Mouse (Mus musculus): ENCODE results near the gene Hmcn1. TPM values are rescaled to one million over a fixed set of nuclear protein-coding genes. Genes with fewer than 3 reads are reported as not detected.

Gene Hmcn1
- polyA plus RNA-seq, 1 experiment from 2014 or later, result 8.1 TPM

GRCm38 (mm10) chr1:150920276-150920675 is 73.0 kb downstream of the Hmcn1 start:
- peak; percentile 69; the same call in 1 of the 2 replicates for ATAC-seq (ENCODE audit: low FRiP score)
- H3K9me3 ChIP-seq, result no peaks in the 10 kb centered on the region
- no peaks in the 10 kb centered on the region for H3K27me3 ChIP-seq
- H3K4me2 ChIP-seq, result no peak overlapping the region
- no peak overlapping the region for H3K4me3 ChIP-seq (replicated peaks)
- H3K36me3 ChIP-seq (replicated peaks), result no peaks in the 10 kb centered on the region
- no peak overlapping the region for H3K9ac ChIP-seq
- WGBS, result 49% methylated on average over 6 of the region's 6 CpGs
- no peaks in the 10 kb centered on the region for H3K4me1 ChIP-seq
- no peak overlapping the region for H3K27ac ChIP-seq

GRCm38 (mm10) chr1:150914936-150915335 is 78.3 kb downstream of the Hmcn1 start:
- no peaks in the 10 kb centered on the region for H3K9me3 ChIP-seq
- 82% methylated on average over 2 of the region's 2 CpGs for WGBS
- H3K4me1 ChIP-seq, result no peaks in the 10 kb centered on the region
- no peaks in the 10 kb centered on the region for H3K36me3 ChIP-seq (replicated peaks)
- no peaks in the 10 kb centered on the region for H3K27me3 ChIP-seq
- no peak overlapping the region for H3K27ac ChIP-seq
- ATAC-seq (ENCODE audit: low FRiP score), result no peak
- H3K4me3 ChIP-seq (replicated peaks), result no peak overlapping the region
- no peak overlapping the region for H3K9ac ChIP-seq
- no peak overlapping the region for H3K4me2 ChIP-seq

- no peak overlapping the region for H3K4me2 ChIP-seq
- no peaks in the 10 kb centered on the region for H3K9me3 ChIP-seq
- no peak overlapping the region for H3K27ac ChIP-seq
- no peaks in the 10 kb centered on the region for H3K27me3 ChIP-seq
- no peak overlapping the region for H3K9ac ChIP-seq
- H3K36me3 ChIP-seq (replicated peaks), result no peaks in the 10 kb centered on the region
- no peaks in the 10 kb centered on the region for H3K4me1 ChIP-seq
- H3K4me3 ChIP-seq (replicated peaks), result no peak overlapping the region
- 83% methylated on average over 5 of the region's 5 CpGs for WGBS
- ATAC-seq (ENCODE audit: low FRiP score), result no peak
Observed at GRCm38 (mm10) chr1:150913586-150914136, 79.6 kb downstream of the Hmcn1 start.

GRCm38 (mm10) chr1:150909642-150910041 is 83.6 kb downstream of the Hmcn1 start:
- Histone ChIP-seq H3K4me3 (replicated peaks) (no peak overlapping the region), H3K36me3 (replicated peaks) (no peaks in the 10 kb centered on the region), H3K9ac (no peak overlapping the region), H3K27ac (no peak overlapping the region), H3K9me3 (no peaks in the 10 kb centered on the region), H3K4me2 (no peak overlapping the region), H3K4me1 (no peaks in the 10 kb centered on the region), H3K27me3 (no peaks in the 10 kb centered on the region)
- ATAC-seq (ENCODE audit: low FRiP score), result no peak
- WGBS, result 85% methylated on average over 2 of the region's 2 CpGs

- no peaks in the 10 kb centered on the region for H3K27me3 ChIP-seq
- H3K4me3 ChIP-seq (replicated peaks), result no peak overlapping the region
- 87% methylated on average over 5 of the region's 5 CpGs for WGBS
Observed at GRCm38 (mm10) chr1:150893677-150894188, 99.5 kb downstream of the Hmcn1 start.

GRCm38 (mm10) chr1:150890017-150890416 is 103.2 kb downstream of the Hmcn1 start:
- no peaks in the 10 kb centered on the region for H3K36me3 ChIP-seq (replicated peaks)
- H3K4me2 ChIP-seq, result no peak overlapping the region
- no peak overlapping the region for H3K9ac ChIP-seq
- no peak for ATAC-seq (ENCODE audit: low FRiP score)
- H3K27ac ChIP-seq, result no peak overlapping the region
- H3K4me1 ChIP-seq, result no peaks in the 10 kb centered on the region
- 62% methylated on average over 4 of the region's 4 CpGs for WGBS
- no peaks in the 10 kb centered on the region for H3K27me3 ChIP-seq
- H3K9me3 ChIP-seq, result no peaks in the 10 kb centered on the region
- no peak overlapping the region for H3K4me3 ChIP-seq (replicated peaks)

More at GRCm38 (mm10) chr1:150893677-150894188, 99.5 kb downstream of the Hmcn1 start:
- no peak for ATAC-seq (ENCODE audit: low FRiP score)
- H3K9ac ChIP-seq, result no peak overlapping the region
- H3K4me1 ChIP-seq, result 0 out of 2 replicates have a peak, but pooled peaks cover 3% of the 10 kb centered on the region
- H3K36me3 ChIP-seq (replicated peaks), result no peaks in the 10 kb centered on the region
- no peaks in the 10 kb centered on the region for H3K9me3 ChIP-seq
- H3K27ac ChIP-seq, result no peak overlapping the region
- H3K4me2 ChIP-seq, result no peak overlapping the region

GRCm38 (mm10) chr1:150886267-150886666 is 107.0 kb downstream of the Hmcn1 start:
- no peaks in the 10 kb centered on the region for H3K9me3 ChIP-seq
- H3K4me3 ChIP-seq (replicated peaks), result no peak overlapping the region
- no peaks in the 10 kb centered on the region for H3K27me3 ChIP-seq
- H3K36me3 ChIP-seq (replicated peaks), result no peaks in the 10 kb centered on the region
- H3K9ac ChIP-seq, result no peak overlapping the region
- no peak for ATAC-seq (ENCODE audit: low FRiP score)
- H3K4me2 ChIP-seq, result no peak overlapping the region
- H3K4me1 ChIP-seq, result no peaks in the 10 kb centered on the region
- 96% methylated on average over 1 of the region's 1 CpGs for WGBS
- no peak overlapping the region for H3K27ac ChIP-seq

GRCm38 (mm10) chr1:150878421-150878820 is 114.8 kb downstream of the Hmcn1 start:
- WGBS, result 85% methylated on average over 7 of the region's 7 CpGs
- no peak for ATAC-seq (ENCODE audit: low FRiP score)
- H3K9me3 ChIP-seq, result no peaks in the 10 kb centered on the region

GRCm38 (mm10) chr1:150877920-150878319 is 115.3 kb downstream of the Hmcn1 start:
- H3K9me3 ChIP-seq, result no peaks in the 10 kb centered on the region
- H3K4me1 ChIP-seq, result no peaks in the 10 kb centered on the region
- H3K9ac ChIP-seq, result no peak overlapping the region
- no peak overlapping the region for H3K4me2 ChIP-seq
- H3K36me3 ChIP-seq (replicated peaks), result no peaks in the 10 kb centered on the region
- no peak overlapping the region for H3K4me3 ChIP-seq (replicated peaks)
- H3K27ac ChIP-seq, result no peak overlapping the region
- no peak for ATAC-seq (ENCODE audit: low FRiP score)
- no peaks in the 10 kb centered on the region for H3K27me3 ChIP-seq
- WGBS, result 44% methylated on average over 4 of the region's 4 CpGs

More at GRCm38 (mm10) chr1:150878421-150878820, 114.8 kb downstream of the Hmcn1 start:
- no peaks in the 10 kb centered on the region for H3K27me3 ChIP-seq
- H3K27ac ChIP-seq, result no peak overlapping the region
- H3K36me3 ChIP-seq (replicated peaks), result no peaks in the 10 kb centered on the region
- H3K4me1 ChIP-seq, result no peaks in the 10 kb centered on the region
- H3K4me3 ChIP-seq (replicated peaks), result no peak overlapping the region
- no peak overlapping the region for H3K4me2 ChIP-seq
- no peak overlapping the region for H3K9ac ChIP-seq

- Histone ChIP-seq H3K4me1 (no peaks in the 10 kb centered on the region), H3K9ac (no peak overlapping the region), H3K36me3 (replicated peaks) (no peaks in the 10 kb centered on the region), H3K4me2 (no peak overlapping the region), H3K4me3 (replicated peaks) (no peak overlapping the region), H3K9me3 (no peaks in the 10 kb centered on the region), H3K27me3 (no peaks in the 10 kb centered on the region), H3K27ac (no peak overlapping the region)
- peak; percentile 65; the same call in 1 of the 2 replicates for ATAC-seq (ENCODE audit: low FRiP score)
- WGBS, result 76% methylated on average over 5 of the region's 5 CpGs
Observed at GRCm38 (mm10) chr1:150874025-150874424, 119.2 kb downstream of the Hmcn1 start.

GRCm38 (mm10) chr1:150873231-150873630 is 120.0 kb downstream of the Hmcn1 start:
- H3K36me3 ChIP-seq (replicated peaks), result no peaks in the 10 kb centered on the region
- H3K27ac ChIP-seq, result no peak overlapping the region
- H3K9me3 ChIP-seq, result no peaks in the 10 kb centered on the region
- whole genome bisulfite sequencing, result 79% methylated on average over 6 of the region's 6 CpGs
- H3K4me2 ChIP-seq, result no peak overlapping the region
- ATAC-seq (ENCODE audit: low FRiP score), result no peak
- no peaks in the 10 kb centered on the region for H3K27me3 ChIP-seq
- no peaks in the 10 kb centered on the region for H3K4me1 ChIP-seq
- no peak overlapping the region for H3K9ac ChIP-seq
- no peak overlapping the region for H3K4me3 ChIP-seq (replicated peaks)

- Histone ChIP-seq H3K27ac (no peak overlapping the region), H3K27me3 (no peaks in the 10 kb centered on the region), H3K4me3 (replicated peaks) (no peak overlapping the region), H3K4me2 (no peak overlapping the region), H3K9ac (no peak overlapping the region), H3K4me1 (no peaks in the 10 kb centered on the region), H3K36me3 (replicated peaks) (no peaks in the 10 kb centered on the region), H3K9me3 (no peaks in the 10 kb centered on the region)
- no peak for ATAC-seq (ENCODE audit: low FRiP score)
- 87% methylated on average over 3 of the region's 3 CpGs for WGBS
Observed at GRCm38 (mm10) chr1:150872105-150872504, 121.1 kb downstream of the Hmcn1 start.

- no peaks in the 10 kb centered on the region for H3K27me3 ChIP-seq
- no peak overlapping the region for H3K27ac ChIP-seq
- no peak overlapping the region for H3K4me3 ChIP-seq (replicated peaks)
- no peak overlapping the region for H3K4me2 ChIP-seq
- H3K9ac ChIP-seq, result no peak overlapping the region
- no peaks in the 10 kb centered on the region for H3K4me1 ChIP-seq
- no peak for ATAC-seq (ENCODE audit: low FRiP score)
- no peaks in the 10 kb centered on the region for H3K9me3 ChIP-seq
- no peaks in the 10 kb centered on the region for H3K36me3 ChIP-seq (replicated peaks)
Observed at GRCm38 (mm10) chr1:150869189-150869588, 124.0 kb downstream of the Hmcn1 start.

Data from forebrain, embryonic 12.5 days (tissue).